Mouse (Mus musculus): ENCODE measurements around the gene Bbs9.

The Bbs9 gene

DNA sequence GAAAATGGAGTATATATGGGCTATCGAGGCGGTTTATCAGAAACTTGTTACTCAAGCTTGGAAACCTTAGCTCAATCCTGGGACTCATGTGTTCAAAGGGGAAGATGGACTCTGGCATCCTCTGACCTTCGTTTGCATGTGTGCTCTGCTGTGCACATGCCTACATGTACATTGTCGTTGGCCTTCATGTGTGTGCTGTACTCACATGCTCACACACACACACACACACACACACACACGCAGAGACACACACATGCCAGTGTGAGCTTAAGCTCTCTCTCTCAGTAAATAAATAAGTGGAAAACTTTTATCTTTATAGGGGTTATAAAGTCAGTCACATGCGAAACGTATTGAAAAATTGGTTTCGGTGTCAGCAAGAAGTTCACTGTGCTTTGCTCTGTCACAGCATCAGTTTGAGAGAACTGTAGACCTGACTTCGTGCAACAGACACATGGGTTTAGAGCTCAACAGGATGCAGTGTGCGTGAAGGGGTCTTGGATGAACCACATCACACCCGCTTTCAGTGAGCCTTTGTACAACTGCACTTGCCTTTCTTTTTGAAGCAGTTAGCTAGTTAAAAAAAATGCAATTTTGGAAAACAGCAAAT is 62.4 kb downstream of the Bbs9 start:
- no peak for DNase-seq

GRCm38 (mm10) chr9:22539546-22539945 is 64.0 kb downstream of the Bbs9 start:
- DNase-seq: no peak

GRCm38 (mm10) chr9:22541130-22541529 is 65.6 kb downstream of the Bbs9 start:
- DNase-seq: no peak

GRCm38 (mm10) chr9:22543467-22543866 is 68.0 kb downstream of the Bbs9 start:
- DNase-seq: no peak

DNA sequence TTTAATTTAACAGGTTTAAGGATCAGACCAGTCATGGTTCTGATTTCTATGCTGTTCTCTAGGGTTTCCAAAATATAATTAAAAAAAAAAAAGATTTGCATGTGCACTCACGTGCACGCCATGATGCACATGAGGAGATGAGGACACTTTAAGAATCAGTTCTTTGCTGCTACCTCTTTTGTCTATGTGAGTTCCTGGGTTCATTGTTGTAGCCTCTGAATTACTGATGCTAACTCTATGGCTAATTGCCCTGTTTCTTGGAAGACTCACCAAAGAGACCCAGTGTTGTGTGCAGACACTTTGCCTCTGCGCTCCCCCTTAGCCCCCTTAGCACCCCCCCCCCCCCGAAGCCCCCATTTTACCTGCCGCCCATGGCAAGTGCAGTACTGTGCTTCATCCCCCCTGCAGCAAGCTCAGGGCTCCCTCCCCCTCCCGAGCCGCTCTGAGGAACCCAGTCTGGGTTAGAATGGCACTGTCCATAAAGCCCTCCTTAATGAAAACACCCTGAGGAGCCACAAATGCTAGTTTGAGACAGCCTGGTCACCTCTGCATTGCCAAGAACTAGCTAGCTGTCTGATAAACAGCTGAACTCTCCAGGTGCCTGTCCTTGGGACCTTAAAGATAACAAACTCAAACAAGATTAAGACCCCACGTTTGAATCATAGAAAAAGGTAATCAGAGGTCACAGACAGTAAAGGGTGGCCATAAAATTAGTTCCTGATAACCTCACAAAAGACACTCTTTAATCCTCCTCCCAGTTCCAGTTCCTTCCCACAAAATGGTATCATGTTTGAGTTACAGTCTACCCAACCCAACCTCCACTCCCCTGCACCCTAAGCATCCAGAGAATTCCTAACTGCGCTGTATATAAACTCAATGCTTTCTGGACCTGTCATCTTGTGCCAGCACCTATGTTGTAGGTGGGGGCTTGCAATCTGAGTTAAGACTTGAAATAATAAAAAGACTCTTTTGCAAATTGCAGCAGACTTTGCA is 69.1 kb downstream of the Bbs9 start:
- no peak for DNase-seq

DNA sequence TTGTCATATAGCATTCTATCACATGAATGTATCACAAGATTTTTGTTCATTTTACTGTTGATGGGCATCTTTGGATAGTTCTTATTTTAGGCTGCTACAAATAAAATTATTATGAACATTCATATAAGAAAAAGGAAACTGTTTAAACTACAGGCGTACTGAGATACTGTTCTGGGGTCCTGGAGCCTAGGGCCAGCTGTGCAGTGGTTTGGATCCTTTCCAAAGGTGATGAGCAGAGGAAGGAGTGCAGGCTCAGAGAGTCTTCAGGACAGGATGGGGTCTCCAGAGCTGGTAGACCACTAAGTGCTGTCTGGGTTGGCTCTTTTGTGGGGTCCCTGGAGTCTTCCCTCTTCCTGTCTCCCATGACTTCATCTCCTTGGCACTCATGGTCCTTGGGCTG is 75.8 kb downstream of the Bbs9 start:
- no peak for DNase-seq

DNA sequence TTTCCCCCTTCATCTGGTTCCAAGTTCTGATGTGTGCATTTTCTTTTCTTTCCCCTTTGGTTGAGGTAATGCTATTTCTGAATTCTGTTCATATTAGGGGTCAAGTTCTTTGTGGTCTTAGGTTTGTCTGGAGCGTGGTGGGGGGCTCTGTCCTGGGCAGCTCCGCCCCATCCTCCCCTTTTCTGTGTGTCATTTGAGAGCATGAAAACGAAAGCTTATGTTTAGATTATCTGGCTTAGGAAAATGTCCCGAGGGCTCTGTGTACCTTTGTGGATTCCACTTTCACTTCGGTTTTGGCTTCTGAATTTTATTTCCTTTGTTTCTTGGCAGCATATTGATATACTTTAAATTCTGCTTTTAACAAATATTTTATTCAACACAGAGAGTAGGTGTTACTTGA is 80.6 kb downstream of the Bbs9 start:
- DNase-seq: no peak

- peak; percentile 82 for DNase-seq
These were observed 82.0 kb downstream of the Bbs9 start for GRCm38 (mm10) chr9:22557467-22557866.

- no peak for DNase-seq
These were observed 88.3 kb downstream of the Bbs9 start for GRCm38 (mm10) chr9:22563612-22564347.

DNA sequence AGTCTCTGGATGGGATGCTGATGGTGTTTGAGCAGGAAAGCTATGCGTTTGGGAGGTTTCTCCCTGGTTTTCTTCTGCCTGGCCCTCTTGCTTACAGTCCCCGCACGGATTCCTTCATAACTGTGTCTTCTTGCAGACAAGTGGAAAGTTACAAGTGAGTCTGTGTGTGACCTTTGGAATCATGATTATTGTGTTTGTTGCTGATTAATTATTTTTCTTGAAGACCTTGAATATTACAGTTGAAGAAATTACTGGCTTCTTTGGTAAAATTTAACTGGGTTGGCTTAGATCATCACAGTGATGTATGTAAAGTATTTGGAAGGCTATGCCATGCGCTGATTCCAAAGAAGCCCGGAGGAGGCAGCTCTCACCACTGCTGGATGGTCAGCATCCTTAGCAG is 92.2 kb downstream of the Bbs9 start:
- no peak for DNase-seq

- no peak for DNase-seq
These were observed 101.1 kb downstream of the Bbs9 start for GRCm38 (mm10) chr9:22576426-22577139.

GRCm38 (mm10) chr9:22578266-22578665 is 102.8 kb downstream of the Bbs9 start:
- no peak for DNase-seq

DNA sequence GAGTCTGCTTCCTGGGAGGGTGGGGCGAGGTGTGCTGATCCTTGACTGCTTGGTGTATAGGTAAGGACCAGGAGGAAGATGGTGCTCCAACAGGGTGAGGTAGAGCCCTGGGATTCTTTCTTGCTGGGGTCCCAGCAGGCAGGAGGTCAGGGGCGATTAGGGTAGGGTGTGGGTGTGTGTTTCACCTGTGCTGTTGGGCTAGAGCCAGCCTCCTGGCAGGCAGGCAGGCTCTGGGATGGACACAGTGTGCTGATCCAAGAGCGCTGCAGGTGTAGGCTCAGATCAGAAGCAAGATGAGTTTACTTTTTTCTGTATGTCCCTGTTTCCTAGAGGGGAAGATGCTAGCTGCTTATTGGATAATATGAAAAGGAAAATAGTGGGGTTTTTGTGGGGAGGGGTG is 108.7 kb downstream of the Bbs9 start:
- DNase-seq: no peak

DNA sequence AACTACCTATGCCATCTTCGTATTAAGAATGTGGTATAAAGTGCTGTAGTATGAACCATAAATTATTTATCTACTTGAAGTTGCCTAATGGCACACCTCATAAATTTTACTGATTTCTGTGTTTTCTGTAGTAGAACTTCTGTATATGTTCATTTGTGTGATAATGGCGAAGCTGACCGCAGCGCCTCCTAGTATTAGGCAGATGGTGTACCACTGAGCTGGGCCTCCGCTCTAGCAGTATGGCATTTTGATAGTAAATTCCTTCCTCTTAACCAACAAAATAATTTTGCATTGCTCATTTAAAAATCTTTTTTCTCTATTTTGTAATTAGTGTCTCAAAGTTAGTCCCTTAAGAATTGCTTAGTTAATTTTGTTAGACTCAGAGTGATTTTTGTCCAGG is 117.5 kb downstream of the Bbs9 start:
- DNase-seq: no peak

- DNase-seq: no peak
These were observed 121.1 kb downstream of the Bbs9 start for GRCm38 (mm10) chr9:22596650-22597049.

DNA sequence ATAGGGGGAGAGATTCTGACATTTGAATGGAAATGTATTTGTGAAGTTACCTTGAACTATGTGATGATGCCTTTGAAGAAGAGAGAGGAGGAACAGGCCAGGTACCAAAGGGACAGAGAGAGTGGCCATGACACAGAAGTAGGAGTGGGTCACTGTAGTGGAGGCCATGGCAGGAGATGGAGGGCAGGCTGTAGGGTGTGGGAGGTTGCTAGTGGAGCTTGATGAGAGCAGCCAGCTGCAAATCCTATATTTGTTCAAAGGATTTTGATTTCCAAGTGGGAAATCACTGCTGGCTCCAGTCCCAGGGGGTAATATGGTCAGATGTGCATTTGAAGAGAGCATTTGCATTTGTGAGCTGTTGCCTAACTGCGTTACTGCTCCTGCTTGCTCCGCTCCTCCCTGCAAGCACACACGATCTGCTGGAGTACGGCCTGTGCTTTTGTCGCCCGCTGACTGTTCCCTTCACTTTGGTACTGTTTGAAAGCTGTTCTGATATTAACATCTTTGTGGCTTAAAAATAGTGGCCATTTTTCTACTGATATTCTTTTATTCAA is 137.8 kb downstream of the Bbs9 start:
- DNase-seq: no peak

GRCm38 (mm10) chr9:22619245-22619644 is 143.7 kb downstream of the Bbs9 start:
- DNase-seq: no peak

DNA sequence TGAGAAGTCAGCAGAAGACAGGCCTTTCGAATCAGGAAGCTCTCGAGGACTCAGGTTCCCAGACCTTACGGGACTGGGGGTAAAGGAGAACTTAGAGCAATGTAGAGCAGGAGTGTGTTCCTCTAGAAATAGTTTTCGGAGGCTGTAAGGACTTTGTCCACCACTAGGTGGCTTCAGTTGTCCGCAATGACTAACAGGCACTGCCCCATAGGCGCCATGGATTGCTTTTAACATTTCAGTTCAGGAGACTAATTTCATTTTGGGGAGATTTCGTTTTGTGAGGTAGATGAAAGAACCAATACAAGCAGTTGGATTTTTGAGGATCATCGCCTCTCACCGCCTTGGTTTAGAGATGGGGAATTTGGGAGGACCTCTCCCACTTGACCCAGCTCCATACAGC is 149.5 kb downstream of the Bbs9 start:
- DNase-seq: peak; percentile 67

GRCm38 (mm10) chr9:22626014-22626413 is 150.5 kb downstream of the Bbs9 start:
- DNase-seq: no peak

DNA sequence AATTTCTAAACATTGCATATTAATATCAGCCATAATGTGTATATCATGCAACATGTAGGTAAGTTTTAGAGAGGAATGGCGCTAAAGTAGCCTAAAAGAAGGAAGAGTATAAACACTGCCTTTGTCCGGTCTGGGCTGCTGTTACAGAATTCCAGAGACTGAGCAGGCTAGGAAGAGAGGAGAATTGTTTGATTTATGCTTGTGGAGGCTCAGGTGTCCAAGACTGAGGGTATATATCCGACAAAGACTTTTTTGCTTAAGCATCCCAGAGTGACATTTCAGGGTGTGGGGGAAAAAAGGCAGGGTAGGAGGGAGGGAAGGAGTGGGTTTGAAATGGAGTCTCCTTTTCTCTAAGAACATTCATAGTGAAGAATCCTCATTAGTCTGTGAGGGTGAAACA is 152.4 kb downstream of the Bbs9 start:
- DNase-seq: no peak

GRCm38 (mm10) chr9:22632800-22633485 is 157.4 kb downstream of the Bbs9 start:
- no peak for DNase-seq

- DNase-seq: no peak
These were observed 163.0 kb downstream of the Bbs9 start for GRCm38 (mm10) chr9:22638502-22638901.

All from kidney, postnatal 10 days (tissue).